In genomic region chr11:99136361-99136760, GRCm38 (mm10) we compare ENCODE assay signal across 15 mouse cellular contexts. TPM values are rescaled to one million over a fixed set of nuclear protein-coding genes. Genes with fewer than 3 reads are reported as not detected.
A peak's percentile ranks its signal among the peaks of the same experiment; 100 is the strongest.
DNase-seq lines count a peak whose midpoint lies in the region; ATAC-seq and TF ChIP-seq lines count a peak whose summit lies in the region.
"Had no signal": no experiment of that assay in that cellular context is flagged by ENCODE, and none has a peak within 500 bp of the region (broad histone marks: within the 10 kb centered on the region; RNA-seq: fewer than 3 reads in every experiment).

No protein-coding gene starts in this region.

- no peak overlapping the region for H3K9ac ChIP-seq in kidney, embryonic 15.5 days
- no peak overlapping the region for H3K9ac ChIP-seq in embryonic facial prominence, embryonic 14.5 days (ENCODE audit: low read depth, low read length)
- H3K9ac ChIP-seq in forebrain, postnatal 0 days, result no peak overlapping the region

- no peak overlapping the region for H3K4me3 ChIP-seq in kidney, embryonic 15.5 days (replicated peaks)
- H3K4me3 ChIP-seq in embryonic facial prominence, embryonic 14.5 days (ENCODE audit: low read depth, low read length), result no peak overlapping the region
- no peak overlapping the region for H3K4me3 ChIP-seq in forebrain, postnatal 0 days (ENCODE audit: low read depth, low read length)
- H3K4me3 ChIP-seq: left cerebral cortex, adult 2 months had no signal

- no peak for TF ChIP-seq CTCF in forebrain, postnatal 0 days (IDR thresholded peaks at IDR 0.05; ENCODE audit: low read depth)

- DNase-seq in kidney, adult 18-20 months, result no peak
- peak; percentile 78 to 79 for DNase-seq in CD8-positive naive resting alpha-beta T cell, adult 2 months (ENCODE audit: low read depth in 2 of 2, low spot score in 2 of 2)
- DNase-seq in embryonic facial prominence, embryonic 14.5 days (ENCODE audit: low spot score), result no peak
- peak; percentile 76 for DNase-seq in splenic B cell, adult 2 months (ENCODE audit: low read depth, low spot score)
- DNase-seq in layer of hippocampus, postnatal 10 days (ENCODE audit: low spot score in 2 of 2), result no peak
- no peak for DNase-seq in embryo, embryonic 9.5 days (ENCODE audit: extremely low spot score)
- no peak for DNase-seq in forebrain, postnatal 0 days
- DNase-seq: adrenal gland, adult 8-10 months; cerebellum, adult 2 months; heart, postnatal 36 days; kidney, postnatal 10 days; lung, adult 2 months had no signal

- 45% methylated on average over 3 of the region's 3 CpGs for WGBS in kidney, embryonic 15.5 days
- 37% methylated on average over 3 of the region's 3 CpGs for WGBS in embryonic facial prominence, embryonic 14.5 days
- 42% methylated on average over 3 of the region's 3 CpGs for WGBS in forebrain, postnatal 0 days

- H3K27ac ChIP-seq in kidney, embryonic 15.5 days, result peak overlapping the region; percentile 43; the same call in 1 of the 2 replicates
- H3K27ac ChIP-seq in embryonic facial prominence, embryonic 14.5 days (replicated peaks; ENCODE audit: low read depth, low read length), result peak overlapping the region; percentile 52; the same call in 1 of the 2 replicates
- no peak overlapping the region for H3K27ac ChIP-seq in forebrain, postnatal 0 days (ENCODE audit: low read depth, low read length)
- H3K27ac ChIP-seq: left cerebral cortex, adult 2 months had no signal

- 0 out of 2 replicates have a peak, but pooled peaks cover 3% of the 10 kb centered on the region for H3K27me3 ChIP-seq in kidney, embryonic 15.5 days
- no peaks in the 10 kb centered on the region for H3K27me3 ChIP-seq in embryonic facial prominence, embryonic 14.5 days (replicated peaks; ENCODE audit: control insufficient read depth, insufficient read depth, low read length)
- H3K27me3 ChIP-seq in splenic B cell, adult 2 months (ENCODE audit: control insufficient read depth, insufficient read depth, low read length, poor library complexity, severe bottlenecking), result no peaks in the 10 kb centered on the region
- H3K27me3 ChIP-seq in forebrain, postnatal 0 days (ENCODE audit: insufficient read depth, low read length), result no peaks in the 10 kb centered on the region

- no peaks in the 10 kb centered on the region for H3K9me3 ChIP-seq in kidney, embryonic 15.5 days (replicated peaks)
- H3K9me3 ChIP-seq in embryonic facial prominence, embryonic 14.5 days (ENCODE audit: control insufficient read depth, low read length), result no peaks in the 10 kb centered on the region
- no peaks in the 10 kb centered on the region for H3K9me3 ChIP-seq in forebrain, postnatal 0 days (ENCODE audit: low read length)

- peaks cover 49% of the 10 kb centered on the region for H3K4me1 ChIP-seq in kidney, embryonic 15.5 days
- peaks cover 47% of the 10 kb centered on the region for H3K4me1 ChIP-seq in embryonic facial prominence, embryonic 14.5 days (ENCODE audit: control insufficient read depth, insufficient read depth, low read length)
- H3K4me1 ChIP-seq in forebrain, postnatal 0 days (ENCODE audit: insufficient read depth), result peaks cover 4% of the 10 kb centered on the region; the same call in 1 of the 2 replicates

- no peak for ATAC-seq in kidney, embryonic 15.5 days (replicated peaks; ENCODE audit: low FRiP score)
- ATAC-seq in embryonic facial prominence, embryonic 14.5 days (ENCODE audit: low read depth), result no peak
- ATAC-seq in forebrain, postnatal 0 days, result no peak

- H3K36me3 ChIP-seq in kidney, embryonic 15.5 days, result no peaks in the 10 kb centered on the region
- no peaks in the 10 kb centered on the region for H3K36me3 ChIP-seq in embryonic facial prominence, embryonic 14.5 days (ENCODE audit: control insufficient read depth, insufficient read depth, low read length)
- no peaks in the 10 kb centered on the region for H3K36me3 ChIP-seq in splenic B cell, adult 2 months (ENCODE audit: control insufficient read depth, insufficient read depth, low read length, poor library complexity, severe bottlenecking)
- no peaks in the 10 kb centered on the region for H3K36me3 ChIP-seq in forebrain, postnatal 0 days (ENCODE audit: insufficient read depth)

- H3K4me2 ChIP-seq in kidney, embryonic 15.5 days, result no peak overlapping the region
- no peak overlapping the region for H3K4me2 ChIP-seq in embryonic facial prominence, embryonic 14.5 days (ENCODE audit: low read depth, low read length)
- no peak overlapping the region for H3K4me2 ChIP-seq in forebrain, postnatal 0 days (ENCODE audit: low read depth)

RNA-seq across cellular contexts. Expression of gene Ccr7, which starts 18.5 kb away (rescaled TPM):
- polyA plus RNA-seq in kidney, embryonic 15.5 days (2015; fragmentation: Nextera tagmentation; extraction: Ambion mirVana), result 0.17 and 0.18 TPM in 2 replicates
- polyA plus RNA-seq in embryonic facial prominence, embryonic 14.5 days (2014; fragmentation: Nextera tagmentation; extraction: Ambion mirVana), result 0.33 and 0.50 TPM in 2 replicates
- not detected for total RNA-seq in layer of hippocampus, postnatal 10 days (2021)
- 0.38 TPM in 1 of 2 replicates, not detected in the other for total RNA-seq in forebrain, postnatal 0 days (2014; rRNA removed)
- polyA plus RNA-seq in forebrain, postnatal 0 days (2015; fragmentation: Nextera tagmentation; extraction: Ambion mirVana), result 0.06 and 0.17 TPM in 2 replicates
- total RNA-seq: left cerebral cortex, adult 2 months; midbrain, postnatal 0 days had no signal
- polyA plus RNA-seq: midbrain, postnatal 0 days had no signal

RNA-seq across cellular contexts. Expression of gene Tns4, which starts 47.3 kb away (rescaled TPM):
- 0.29 and 0.32 TPM in 2 replicates for polyA plus RNA-seq in kidney, embryonic 15.5 days (2015; fragmentation: Nextera tagmentation; extraction: Ambion mirVana)
- polyA plus RNA-seq in embryonic facial prominence, embryonic 14.5 days (2014; fragmentation: Nextera tagmentation; extraction: Ambion mirVana), result 0.81 and 1.0 TPM in 2 replicates
- total RNA-seq in layer of hippocampus, postnatal 10 days (2021), result under 1 TPM; 0.09 to 0.11 TPM
- total RNA-seq in forebrain, postnatal 0 days (2014; rRNA removed), result 0.48 TPM in 1 of 2 replicates, not detected in the other
- 0.29 TPM in 1 of 2 replicates, not detected in the other for polyA plus RNA-seq in forebrain, postnatal 0 days (2015; fragmentation: Nextera tagmentation; extraction: Ambion mirVana)

Comparison
In these comparisons a context has a peak if more than half of its experiments do, and no peak if none do; other contexts are left out.
1. DNase-seq: peak in CD8-positive naive resting alpha-beta T cell, adult 2 months (2 of 2) and splenic B cell, adult 2 months (single experiment); none in kidney, adult 18-20 months (single experiment), embryonic facial prominence, embryonic 14.5 days (single experiment), layer of hippocampus, postnatal 10 days (0 of 2), embryo, embryonic 9.5 days (single experiment) and forebrain, postnatal 0 days (single experiment).